Mouse (Mus musculus): ENCODE results near the gene Sgpp1.
"Not testable (repeated sequence)": the region's sequence is repeated elsewhere in the genome, so short reads cannot be mapped to it uniquely, and the experiment has no call there.

Gene Sgpp1

DNA sequence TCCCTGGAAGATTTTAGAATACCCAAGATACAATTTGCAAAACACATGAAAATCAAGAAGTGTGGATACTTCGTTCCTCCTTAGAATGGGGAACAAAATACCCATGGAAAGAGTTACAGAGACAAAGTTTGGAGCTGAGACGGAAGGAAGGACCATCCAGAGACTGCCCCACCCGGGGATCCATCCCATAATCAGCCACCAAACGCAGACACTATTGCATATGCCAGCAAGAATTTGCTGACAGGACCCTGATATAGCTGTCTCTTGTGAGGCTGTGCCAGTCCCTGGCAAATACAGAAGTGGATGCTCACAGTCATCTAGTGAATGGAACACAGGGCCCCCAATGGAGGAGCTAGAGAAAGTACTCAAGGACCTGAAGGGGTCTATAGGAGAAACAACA is 51.5 kb downstream of the Sgpp1 start:
- DNase-seq = not testable (repeated sequence)

DNA sequence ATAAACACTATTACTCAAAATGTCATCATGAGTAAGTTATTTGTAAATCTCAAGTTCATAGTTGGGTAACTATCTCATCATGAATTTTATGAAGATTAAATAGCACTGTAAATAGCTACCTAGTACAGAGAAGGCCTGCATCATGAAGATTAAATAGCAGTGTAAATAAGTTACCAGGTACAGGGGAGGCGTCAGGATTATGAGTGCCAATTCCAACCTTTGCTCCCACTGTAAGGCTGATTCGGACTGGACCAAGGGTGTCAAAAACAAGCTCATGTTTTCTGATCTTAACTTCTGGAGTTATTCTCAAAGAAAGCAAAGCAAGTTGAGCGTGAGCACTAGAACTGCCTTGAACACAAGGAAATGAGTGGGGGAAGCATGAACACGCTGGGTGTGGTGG is 51.9 kb downstream of the Sgpp1 start:
- DNase-seq = no peak

DNA sequence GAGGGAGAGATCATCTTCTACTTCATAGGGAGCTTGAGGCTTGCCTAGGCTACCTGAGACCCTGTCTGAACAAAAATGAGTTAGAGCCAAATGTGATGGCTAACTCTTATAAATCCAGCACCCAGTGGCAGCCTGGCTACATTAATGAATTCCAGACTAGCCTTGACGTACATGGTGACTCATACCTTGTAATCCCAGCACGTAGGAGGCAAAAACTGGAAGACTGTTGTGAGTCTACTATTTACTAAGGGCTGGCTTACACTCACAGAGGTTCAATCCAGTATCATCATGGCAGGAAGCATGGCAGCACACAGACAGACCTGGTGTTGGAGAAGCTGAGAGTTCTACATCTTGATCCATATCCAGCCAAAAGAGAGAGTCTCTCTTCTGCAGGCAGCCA is 52.7 kb downstream of the Sgpp1 start:
- DNase-seq = no peak

DNA sequence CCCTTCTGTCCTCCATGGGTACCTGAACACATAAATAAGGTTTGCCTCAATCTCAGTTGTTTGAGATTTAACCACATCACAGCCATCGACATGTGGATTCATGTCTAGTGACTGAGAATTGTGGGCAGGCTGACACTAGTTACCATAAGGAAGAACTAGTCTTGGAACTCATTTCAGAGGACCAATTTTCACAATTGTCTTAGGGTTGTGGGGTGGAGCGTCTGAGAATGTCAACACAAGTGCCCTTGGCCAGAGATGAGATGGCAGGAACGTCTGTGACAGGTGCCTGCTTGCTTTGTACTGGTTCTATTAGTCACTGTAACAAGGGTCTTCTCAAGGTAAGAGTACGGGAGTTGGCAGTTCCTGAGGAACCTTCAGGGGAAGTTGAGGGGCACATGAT is 54.4 kb downstream of the Sgpp1 start:
- no peak for DNase-seq

DNA sequence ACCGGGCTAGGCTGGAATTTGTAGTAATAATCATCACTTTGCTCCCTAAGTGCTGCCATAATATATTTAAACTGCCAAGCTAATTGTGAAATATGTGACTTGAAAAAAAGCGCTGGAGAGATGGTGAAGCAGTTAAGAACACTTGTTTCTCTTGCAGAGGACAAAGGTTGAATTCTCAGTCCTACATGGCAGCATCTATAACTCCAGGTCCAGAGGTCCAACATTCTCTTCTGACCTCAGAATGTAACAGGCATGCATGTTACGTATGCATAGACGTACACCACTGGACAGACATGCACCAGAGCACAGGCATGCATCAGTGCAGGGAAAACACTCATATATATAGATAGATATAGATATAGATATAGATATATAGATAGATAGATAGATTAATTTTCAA is 57.1 kb downstream of the Sgpp1 start:
- DNase-seq = no peak

DNA sequence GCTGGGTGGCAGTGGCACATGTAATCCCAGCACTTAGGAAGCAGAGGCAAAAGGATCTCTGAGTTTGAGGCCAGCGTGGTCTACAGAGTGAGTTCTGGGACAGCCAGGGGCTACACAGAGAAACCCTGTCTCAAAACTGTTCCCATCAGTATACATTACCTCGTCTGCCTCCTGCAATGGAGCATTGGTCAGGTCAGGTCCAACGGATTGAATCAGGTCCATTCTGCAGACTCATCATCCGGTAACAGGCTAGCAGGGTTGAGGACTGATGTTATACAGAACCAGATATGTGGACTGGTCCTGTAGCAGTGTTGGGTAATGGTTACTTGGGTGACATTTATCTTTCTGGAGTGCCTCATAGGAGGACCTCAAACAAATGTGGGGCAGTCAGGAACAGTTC is 62.9 kb downstream of the Sgpp1 start:
- no peak for DNase-seq

DNA sequence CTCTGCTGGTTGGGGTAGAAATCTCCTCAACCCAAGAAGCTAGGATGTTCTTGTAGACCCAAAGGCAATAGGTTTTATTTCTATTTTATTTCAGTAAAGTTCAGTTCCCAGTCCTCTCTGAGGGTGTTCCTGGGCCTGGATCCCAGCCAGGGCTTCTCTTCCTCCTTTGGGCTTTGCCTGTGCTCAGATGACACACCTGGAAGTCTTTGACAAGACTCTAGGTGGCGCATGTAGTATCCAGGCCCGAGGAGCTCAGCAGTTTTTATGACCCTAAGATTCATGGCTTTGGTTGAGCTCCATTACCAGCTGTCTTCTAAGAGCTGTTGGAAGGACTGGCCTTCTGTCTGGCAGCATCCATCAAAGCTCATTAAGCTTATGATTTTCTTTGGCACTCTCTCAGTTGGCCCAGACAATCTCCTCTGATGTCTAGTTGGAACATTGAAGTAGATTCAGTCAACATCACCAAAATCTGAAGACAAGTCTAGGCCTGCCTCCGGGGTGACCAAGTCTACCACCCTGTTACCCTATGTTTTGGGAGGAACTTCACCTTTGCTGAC is 63.7 kb downstream of the Sgpp1 start:
- no peak for DNase-seq

DNA sequence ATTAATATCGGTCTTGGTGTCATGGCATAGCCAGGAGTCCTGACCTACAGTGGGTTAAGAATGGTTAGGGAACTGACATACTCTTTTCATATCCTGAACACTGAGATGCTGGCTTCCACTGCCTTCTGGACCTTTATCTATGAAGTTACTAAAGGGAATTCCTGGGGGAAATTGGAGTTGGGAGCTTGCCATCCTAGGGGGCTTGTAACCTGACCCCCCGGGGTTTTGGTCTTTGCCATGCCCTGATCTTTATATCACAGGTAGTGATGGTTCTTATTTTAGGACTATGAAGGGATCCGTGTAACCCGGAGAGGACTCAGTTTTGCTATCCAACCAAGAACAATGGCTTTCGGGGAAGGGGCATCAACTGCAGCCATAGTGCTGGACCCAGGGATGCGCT is 64.9 kb downstream of the Sgpp1 start:
- DNase-seq = no peak

DNA sequence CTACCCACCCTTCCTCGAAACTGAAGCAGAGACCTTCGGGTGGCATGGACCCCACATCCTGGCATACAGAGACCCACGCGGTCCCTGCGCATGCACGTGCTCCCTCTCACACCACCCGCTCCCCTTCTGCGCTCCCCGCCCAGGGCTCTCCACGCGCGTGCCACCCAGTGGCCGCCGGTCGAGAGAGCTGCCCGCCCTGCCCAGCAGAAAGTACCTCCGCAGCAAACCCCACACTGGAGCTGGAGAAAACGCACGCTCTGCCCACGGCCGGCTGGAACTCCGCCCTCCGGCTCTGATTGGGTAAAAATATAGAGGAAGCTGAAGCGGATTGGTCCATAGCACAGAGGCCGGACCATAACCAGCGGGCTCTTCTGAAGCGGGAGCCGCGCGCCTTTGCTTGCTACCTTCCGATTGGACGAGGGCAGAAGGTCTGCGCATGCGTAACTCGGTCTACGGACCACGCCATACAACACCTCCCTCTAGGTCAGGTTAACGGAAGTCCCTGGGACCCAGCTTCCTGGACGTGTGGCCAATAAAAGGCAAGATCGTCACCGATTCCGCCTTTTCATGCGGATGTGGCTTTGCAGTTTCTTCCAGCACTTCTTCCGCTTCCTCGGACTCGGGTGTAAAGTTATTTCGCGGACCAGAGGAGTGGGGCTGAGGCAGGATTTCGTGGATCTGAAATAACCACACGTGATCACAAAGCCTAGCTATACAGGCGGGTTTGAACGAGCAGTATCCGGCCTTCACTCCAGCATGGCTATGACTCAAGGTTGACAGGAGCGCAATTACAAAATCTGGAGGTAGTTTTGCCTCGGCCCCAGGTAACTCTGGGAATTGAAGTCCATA is 66.0 kb downstream of the Sgpp1 start, which contains the start of gene Wdr89:
Gene Wdr89 (minus strand): TSS at position 280 of the 849 bp plus-strand sequence.
- peak; percentile 100 for DNase-seq

DNA sequence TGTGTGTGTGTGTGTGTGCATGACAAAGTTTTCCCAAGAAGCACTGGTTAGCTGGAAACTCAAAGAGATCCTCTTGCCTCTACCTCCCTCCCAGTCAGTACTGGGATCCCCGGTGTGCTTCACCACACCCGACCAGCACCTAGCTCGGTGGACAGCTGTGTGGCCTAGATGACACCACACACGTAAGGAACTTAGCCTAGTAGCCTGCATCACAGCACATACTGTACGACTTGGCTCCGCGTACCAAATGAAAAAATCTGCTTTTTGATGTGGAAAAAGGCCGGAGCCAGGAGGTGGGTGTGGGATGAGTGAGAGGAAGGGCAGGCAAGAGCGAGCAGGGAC is 66.6 kb downstream of the Sgpp1 start:
- DNase-seq = no peak

DNA sequence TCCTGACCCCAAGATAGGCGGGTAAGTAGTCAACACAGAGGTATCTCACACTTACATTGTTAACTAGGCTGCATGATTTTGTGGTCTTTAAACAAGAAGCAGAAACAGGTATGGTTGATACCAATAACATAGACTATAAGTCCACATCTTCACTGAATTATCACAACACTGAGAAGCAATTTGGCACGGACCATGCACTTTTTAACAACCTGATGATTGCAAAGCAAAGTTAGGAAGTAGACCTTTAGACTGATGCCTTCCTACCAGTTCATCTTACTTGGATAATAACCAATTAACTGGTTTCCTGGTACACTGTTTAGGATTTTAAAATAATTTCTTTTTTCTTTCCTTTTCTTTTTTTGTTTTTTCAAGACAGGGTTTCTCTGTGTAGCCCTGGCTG is 67.3 kb downstream of the Sgpp1 start:
- DNase-seq = no peak

DNA sequence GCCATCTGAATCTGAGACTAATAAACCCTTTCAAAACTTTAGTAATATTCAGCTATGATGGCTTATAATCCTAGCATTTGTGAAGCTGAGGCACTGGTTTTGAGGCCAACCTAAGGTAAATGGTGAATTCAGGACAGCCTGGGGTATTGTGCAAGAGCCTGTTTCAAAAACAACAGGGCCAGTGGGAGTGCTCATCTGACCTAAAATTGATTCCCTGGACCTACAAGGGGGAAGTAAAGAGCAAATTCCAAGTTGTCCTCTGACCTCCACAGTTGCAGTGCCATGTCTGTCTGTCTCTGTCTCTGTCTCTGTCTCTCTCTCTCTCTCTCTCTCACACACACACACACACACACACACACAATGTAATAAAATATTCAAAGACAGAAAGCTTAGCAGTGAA is 68.6 kb downstream of the Sgpp1 start:
- no peak for DNase-seq

DNA sequence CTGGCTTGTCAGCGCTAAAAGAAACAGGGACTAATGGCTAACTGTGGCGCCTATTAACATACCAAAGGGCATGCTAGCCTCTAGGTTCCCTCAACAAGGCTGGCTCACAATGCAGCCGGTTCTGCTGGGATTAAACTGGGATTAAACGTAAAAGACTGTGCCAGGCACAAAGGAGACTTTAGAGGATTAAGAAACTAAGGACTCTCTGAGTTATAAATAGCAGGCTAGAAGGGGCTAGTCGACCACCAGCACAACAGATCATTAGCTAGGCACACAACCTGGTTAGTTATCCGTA is 71.1 kb downstream of the Sgpp1 start:
- peak; percentile 72 for DNase-seq

All from retina, postnatal 1 day (tissue).